Mouse (Mus musculus): Measurements from ENCODE around the gene Junb.

DNA sequence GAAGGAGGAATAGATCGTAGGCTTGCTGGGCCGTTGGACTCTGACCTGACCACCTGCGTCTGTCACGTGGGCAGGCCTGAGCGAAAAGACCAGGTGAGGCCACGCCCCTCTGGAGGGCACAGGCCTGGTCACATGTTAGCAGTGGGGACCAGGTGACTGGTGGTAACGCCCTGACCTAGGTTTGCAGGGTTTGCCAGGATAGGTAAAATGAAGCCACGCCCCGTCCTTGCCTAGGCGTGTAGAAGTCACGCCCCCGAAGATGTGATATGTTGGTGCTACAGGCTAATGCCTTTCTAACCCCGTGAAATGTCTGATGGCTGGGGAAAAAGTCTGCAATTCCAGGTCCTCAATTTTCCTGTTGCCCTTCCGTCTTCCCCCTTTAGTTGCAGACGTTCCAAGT is 12.3 kb upstream of the Junb start:
- TF ChIP-seq EP300 (optimal IDR thresholded peaks at IDR 0.05) (no peak), CTCF (IDR thresholded peaks at IDR 0.05; ENCODE audit: low read depth) (no peak)

Data from stomach, postnatal 0 days (tissue).